Mouse (Mus musculus) heart, postnatal 10 days (tissue): ENCODE data around the gene Nfatc2ip. TPM values are rescaled to one million over a fixed set of nuclear protein-coding genes. Genes with fewer than 3 reads are reported as not detected.
A peak's percentile ranks its signal among the peaks of the same experiment; 100 is the strongest.

ENCODE experiments used
- DNase-seq, 2 experiments: peaks; one replicate each; pipeline ENCODE4 v3.0.0; 2021
- intact Hi-C: fragments of 180-260 bp; cut with DNase I; formaldehyde crosslinking; loops from one replicate; pipeline ENCODE4 v1.15.1; 2025
- total RNA-seq, 2 experiments: library from RNA; stranded (reverse); gene quantifications; 2 replicates each; pipeline ENCODE4 v1.2.3; 2021

The Nfatc2ip gene
- 1 to 10 TPM; 6.1 to 7.0 TPM for total RNA-seq

DNA sequence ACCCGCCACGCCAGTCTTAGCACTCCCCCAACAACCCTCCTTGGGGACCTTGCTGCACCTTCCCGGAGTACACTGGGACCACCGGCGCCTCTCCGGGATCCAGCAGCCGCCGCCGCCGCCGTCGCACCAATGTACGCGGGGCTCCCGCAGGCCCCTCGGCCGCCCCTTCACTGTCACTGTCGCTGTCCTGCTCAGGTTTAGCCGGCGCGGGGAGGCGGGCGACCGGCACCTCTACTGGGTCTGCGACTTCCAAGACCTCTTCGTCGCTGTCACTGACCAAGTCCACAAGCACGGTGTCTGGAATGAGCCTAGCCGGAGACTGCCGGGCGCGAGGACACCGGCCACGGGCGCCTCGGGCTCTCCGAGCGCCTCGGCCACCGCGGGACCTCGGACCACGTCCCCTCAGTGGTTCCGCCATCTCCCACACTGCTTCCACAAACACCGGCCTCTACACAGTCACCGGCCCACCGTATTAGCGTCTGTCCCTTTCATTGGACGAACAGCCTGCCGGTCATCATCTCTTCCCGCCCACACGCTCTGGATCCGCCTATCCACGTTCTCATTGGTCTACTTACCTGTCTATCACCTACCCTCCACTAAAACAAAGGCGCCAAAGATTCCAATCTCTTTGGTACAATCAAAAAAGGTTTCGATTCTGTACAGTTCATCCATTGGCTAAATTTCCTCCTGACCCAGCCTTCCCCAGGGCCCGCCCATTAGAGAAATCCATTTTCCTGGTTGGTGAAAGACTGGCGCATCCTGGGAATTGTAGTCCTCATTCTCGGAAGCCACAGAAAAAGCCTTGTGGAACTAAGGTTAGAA lies at the start of gene Nfatc2ip:
Gene Nfatc2ip, minus strand, starts transcription at position 440 of the 822 bp plus-strand sequence.
- DNase-seq: peak; percentile 97 to 98
- intact Hi-C loops: no loop called here

GRCm38 (mm10) chr7:126446217-126446616 lies 49.7 kb upstream of the Nfatc2ip start:
- intact Hi-C loops: no loop called here
- DNase-seq: no peak

DNA sequence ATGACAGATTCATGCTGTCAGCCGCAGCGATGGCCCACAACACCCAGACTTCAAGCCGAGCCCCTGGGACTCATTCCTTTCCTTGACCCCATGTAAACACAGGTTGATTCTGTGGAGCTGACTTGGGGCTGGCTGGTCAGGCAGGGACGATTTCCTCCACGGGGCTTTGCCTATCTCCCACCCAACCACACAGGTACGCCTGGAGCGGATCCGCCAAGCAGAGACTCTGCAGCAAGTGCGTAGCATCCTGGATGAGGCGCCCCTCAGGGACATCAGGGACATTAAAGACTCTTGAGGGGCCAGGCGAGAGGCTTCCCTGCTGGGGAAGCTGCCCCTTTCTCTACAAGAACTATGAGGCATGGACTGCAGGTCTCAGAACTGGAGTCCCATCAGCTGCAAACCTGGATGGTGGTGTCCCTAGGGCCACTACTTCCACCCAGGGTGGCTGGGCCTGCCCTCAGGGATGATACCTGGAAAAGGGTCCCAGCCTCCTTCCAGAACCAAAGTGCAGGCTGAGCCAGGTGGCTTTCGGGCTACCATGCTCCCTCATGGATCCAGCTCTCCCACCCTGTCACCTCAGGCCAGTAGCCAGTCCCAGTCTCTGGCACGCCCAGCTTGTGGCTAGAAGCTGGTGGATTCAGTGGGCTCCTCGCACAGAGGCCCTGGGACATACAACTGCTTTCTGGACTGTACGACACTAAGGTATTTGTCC lies 48.7 kb upstream of the Nfatc2ip start:
- intact Hi-C loops: no loop called here
- no peak for DNase-seq

DNA sequence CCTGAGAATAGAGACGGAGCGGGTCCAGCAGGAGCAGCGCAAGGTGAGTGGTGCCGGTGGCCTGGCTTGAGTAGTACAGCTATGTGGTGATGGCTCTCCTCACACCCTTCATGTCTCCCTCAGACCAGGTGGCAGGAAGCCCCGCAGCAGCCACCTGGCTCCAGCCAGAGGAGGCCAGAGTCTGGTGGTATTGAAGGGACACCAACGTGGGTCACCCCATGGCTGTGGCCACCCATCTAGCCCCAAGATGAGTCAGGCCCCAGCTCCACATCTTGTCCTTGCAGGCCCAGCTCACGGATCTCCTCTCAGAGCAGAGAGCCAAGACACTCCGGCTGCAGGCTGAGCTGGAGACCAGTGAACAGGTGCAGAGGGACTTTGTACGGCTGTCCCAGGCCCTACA lies 48.0 kb upstream of the Nfatc2ip start:
- intact Hi-C loops: no loop called here
- DNase-seq: no peak

- intact Hi-C loops: no loop called here
Measured at GRCm38 (mm10) chr7:126443997-126444396, 47.5 kb upstream of the Nfatc2ip start.

GRCm38 (mm10) chr7:126440134-126440533 lies 43.6 kb upstream of the Nfatc2ip start:
- DNase-seq: no peak
- intact Hi-C loops: no loop called here

More at GRCm38 (mm10) chr7:126443997-126444396, 47.5 kb upstream of the Nfatc2ip start:
- DNase-seq: no peak

DNA sequence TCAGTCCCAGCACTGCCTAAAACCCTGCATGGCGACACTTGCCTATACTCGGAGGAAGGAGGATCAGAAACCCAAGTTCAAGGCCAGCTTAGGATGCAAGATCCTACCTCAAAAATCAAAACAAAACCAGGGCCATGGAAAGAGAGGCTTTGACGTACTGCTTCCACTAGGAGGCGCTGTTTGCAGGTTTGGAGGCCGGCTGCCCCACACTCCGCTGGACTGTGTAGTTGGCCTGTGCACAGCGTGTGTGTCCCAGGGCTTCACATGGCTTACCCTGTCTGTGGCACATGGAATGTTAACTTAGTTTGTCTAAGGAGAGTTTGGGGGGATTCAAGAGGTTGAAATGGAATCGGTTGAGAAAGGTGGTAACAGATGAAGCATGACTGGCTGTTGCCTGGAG lies 40.3 kb upstream of the Nfatc2ip start:
- intact Hi-C loops: loop anchor here (2.0 kb wide), 2 partner anchors 26 to 90 kb away; partner anchors contain the start of gene Atp2a1
- DNase-seq: peak; percentile 71 to 86

- intact Hi-C loops: loop anchor here (2.0 kb wide), 2 partner anchors 27 to 91 kb away; partner anchors contain the start of gene Atp2a1
- no peak for DNase-seq
Measured at GRCm38 (mm10) chr7:126435801-126436200, 39.3 kb upstream of the Nfatc2ip start.

DNA sequence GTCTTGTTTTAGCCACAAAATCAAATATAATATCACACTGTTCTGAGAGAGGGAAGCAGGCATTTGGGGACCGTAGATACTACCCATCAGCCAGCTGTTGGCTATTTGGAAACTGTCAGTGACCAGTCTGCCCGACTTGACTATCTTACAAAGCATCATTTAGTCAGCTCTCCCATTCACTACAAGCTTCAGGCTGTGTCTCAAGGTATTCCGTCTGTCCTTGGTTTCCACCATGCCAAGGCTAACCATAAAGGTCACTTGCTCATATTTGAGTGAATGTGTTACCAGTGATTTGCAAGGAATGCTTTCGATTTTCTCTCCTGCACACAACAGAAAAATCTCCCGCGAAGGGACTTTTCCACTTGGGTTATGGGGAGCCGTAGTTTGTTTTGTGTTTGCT lies 38.2 kb upstream of the Nfatc2ip start:
- no peak for DNase-seq
- intact Hi-C loops: no loop called here

GRCm38 (mm10) chr7:126430167-126430566 lies 33.6 kb upstream of the Nfatc2ip start:
- intact Hi-C loops: no loop called here
- no peak for DNase-seq

- no peak for DNase-seq
- intact Hi-C loops: no loop called here
Measured at GRCm38 (mm10) chr7:126429503-126429898, 33.0 kb upstream of the Nfatc2ip start.

GRCm38 (mm10) chr7:126428631-126429502 lies 32.3 kb upstream of the Nfatc2ip start, which contains the start of gene Rabep2:
Gene Rabep2, plus strand, starts transcription at chr7:126428759.
- intact Hi-C loops: no loop called here

GRCm38 (mm10) chr7:126428154-126428553 lies 31.6 kb upstream of the Nfatc2ip start:
- no peak for DNase-seq
- intact Hi-C loops: no loop called here

More at GRCm38 (mm10) chr7:126428631-126429502, 32.3 kb upstream of the Nfatc2ip start, which contains the start of gene Rabep2:
- DNase-seq: peak; percentile 96 to 98

DNA sequence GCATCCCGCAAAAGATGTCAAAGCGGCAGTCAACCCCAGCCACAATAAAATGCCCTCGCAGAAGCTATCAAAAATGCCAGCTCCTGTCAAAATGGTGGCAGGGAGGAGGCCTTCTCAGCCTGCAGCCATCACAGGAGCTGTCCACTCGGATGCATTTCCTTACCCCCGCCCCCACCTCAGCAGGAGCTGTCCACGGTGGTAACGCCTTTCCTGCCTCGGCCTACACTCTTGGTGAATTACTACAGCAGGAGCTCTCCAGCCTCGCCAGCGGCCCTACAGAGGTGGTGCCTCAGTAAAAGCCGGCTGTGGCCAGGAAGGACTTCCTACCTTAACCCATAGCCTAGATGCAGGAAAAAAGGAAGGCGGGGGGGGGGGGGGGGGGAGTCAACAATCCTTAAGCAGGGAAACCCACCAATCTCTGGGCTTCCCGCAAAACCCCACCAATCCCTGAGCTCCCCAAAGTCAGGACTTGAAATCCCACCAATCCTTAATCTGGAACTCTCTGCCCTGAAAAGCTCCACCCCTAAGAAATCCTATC lies 30.9 kb upstream of the Nfatc2ip start:
- DNase-seq: no peak
- intact Hi-C loops: no loop called here

- intact Hi-C loops: no loop called here
- no peak for DNase-seq
Measured at GRCm38 (mm10) chr7:126424161-126424560, 27.6 kb upstream of the Nfatc2ip start.

GRCm38 (mm10) chr7:126421756-126422155 lies 25.2 kb upstream of the Nfatc2ip start:
- intact Hi-C loops: no loop called here
- DNase-seq: no peak

GRCm38 (mm10) chr7:126418496-126418895 lies 22.0 kb upstream of the Nfatc2ip start:
- DNase-seq: no peak
- intact Hi-C loops: no loop called here

- intact Hi-C loops: no loop called here
- no peak for DNase-seq
Measured at GRCm38 (mm10) chr7:126417606-126418005, 21.1 kb upstream of the Nfatc2ip start.

DNA sequence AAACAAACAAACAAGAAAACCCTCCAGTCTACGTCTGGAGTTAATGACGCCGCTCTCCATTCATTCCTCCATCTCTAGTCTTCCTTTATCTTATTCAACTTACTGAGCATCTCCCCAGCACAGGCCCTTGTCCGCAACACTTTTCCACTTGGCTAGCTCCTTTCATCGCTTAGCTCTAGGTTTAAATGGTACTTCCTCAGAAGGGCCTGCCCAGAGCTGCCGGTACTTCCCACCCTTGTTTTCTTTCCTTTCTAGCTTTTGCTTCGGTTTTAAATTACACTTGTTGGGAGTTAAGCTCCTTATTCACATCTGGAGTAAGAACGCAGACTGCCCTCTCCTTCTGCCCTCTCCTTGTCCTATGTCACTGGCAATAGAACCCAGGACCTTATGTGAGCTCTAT lies 20.5 kb upstream of the Nfatc2ip start:
- intact Hi-C loops: no loop called here
- DNase-seq: no peak

- DNase-seq: no peak
- intact Hi-C loops: no loop called here
Measured at GRCm38 (mm10) chr7:126416615-126417014, 20.1 kb upstream of the Nfatc2ip start.
